Mouse (Mus musculus) myocyte (in vitro differentiated cells): ENCODE data around the gene Dnajc27.

Experiments used
- MYOG ChIP-seq, 3 experiments: IDR thresholded peaks; one replicate each; pipeline ENCODE4 v1.6.1; 2011; ENCODE audit warnings: control low read depth in 2 of 3, low read depth in 2 of 3, mild to moderate bottlenecking in 2 of 3; ENCODE audit not compliant: insufficient read length in 2 of 3, control insufficient read depth in 1 of 3, insufficient read depth in 1 of 3
- POLR2A ChIP-seq: IDR thresholded peaks from one replicate; pipeline ENCODE4 v1.6.1; 2011; ENCODE audit warnings: low read depth, mild to moderate bottlenecking, control low read depth, moderate library complexity; ENCODE audit not compliant: insufficient read length

DNA sequence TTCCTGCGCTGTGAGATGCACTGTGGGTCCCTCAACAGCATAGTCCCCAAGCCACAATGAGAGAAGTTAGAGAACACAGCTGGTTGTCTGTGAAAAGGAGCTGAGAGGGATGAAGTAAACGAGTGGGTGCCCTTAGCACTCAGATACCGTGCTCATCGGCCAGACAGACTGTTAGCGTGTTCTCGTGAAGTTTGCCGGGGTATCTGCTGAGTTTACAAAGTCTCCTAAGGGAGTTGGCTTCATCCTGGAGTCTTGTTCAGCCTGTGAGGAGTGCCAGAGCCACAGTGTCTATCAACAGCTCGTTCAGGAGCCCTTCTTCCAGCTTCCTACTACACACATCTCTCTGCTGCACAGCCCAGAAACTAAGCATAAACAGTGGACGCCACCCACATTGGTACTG is 33.7 kb downstream of the Dnajc27 start:
- TF ChIP-seq POLR2A (no peak), MYOG (IDR thresholded peaks at IDR 0.05; ENCODE audit: control insufficient read depth in 1 of 3, insufficient read depth in 1 of 3, insufficient read length in 2 of 3, low read depth in 2 of 3) (no peak)
